Comparison of ENCODE assay signal across 29 mouse cellular contexts in the genomic region with DNA sequence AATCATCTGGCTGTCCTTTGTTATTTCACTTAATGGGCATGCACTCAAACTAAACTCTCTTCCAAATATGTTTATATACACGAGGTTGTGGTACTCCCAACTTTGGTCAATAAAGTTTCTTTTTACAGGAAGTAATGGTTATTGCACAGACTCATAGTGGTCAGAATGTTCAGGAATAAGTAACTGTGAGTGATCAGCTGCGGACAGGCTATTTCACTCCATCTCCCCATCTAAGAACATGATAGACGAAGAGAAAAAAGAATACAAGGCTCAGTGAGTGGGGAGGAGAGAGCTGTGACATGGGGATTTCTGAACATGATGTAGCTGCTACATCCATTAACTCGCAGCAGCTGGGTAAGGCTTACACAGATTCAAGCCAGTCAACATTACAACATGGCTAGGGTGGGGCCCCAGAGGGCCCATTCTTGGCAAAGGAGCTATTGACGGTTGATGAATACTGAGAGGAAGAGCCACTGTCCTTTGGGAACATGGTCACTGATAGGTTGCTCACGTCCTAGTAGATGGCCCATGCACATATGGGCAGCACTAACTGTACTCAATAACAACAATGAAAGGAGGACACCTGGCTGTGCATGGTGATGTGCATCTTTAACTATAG.
DNase-seq lines count a peak whose midpoint lies in the region; ATAC-seq and TF ChIP-seq lines count a peak whose summit lies in the region.
"Had no signal": no experiment of that assay in that cellular context is flagged by ENCODE, and none has a peak within 500 bp of the region (broad histone marks: within the 10 kb centered on the region; RNA-seq: fewer than 3 reads in every experiment).

No protein-coding gene starts in this region.

- no peaks in the 10 kb centered on the region for H3K27me3 ChIP-seq in heart, embryonic 10.5 days (ENCODE audit: insufficient read depth, poor library complexity, severe bottlenecking)
- H3K27me3 ChIP-seq in lung, postnatal 0 days (replicated peaks; ENCODE audit: insufficient read depth, low read length): no peaks in the 10 kb centered on the region
- H3K27me3 ChIP-seq in midbrain, embryonic 11.5 days (ENCODE audit: control insufficient read depth, insufficient read depth, low read length): no peaks in the 10 kb centered on the region
- no peaks in the 10 kb centered on the region for H3K27me3 ChIP-seq in midbrain, embryonic 15.5 days (replicated peaks)
- H3K27me3 ChIP-seq: CH12.LX; embryonic facial prominence, embryonic 13.5 days; embryonic facial prominence, embryonic 15.5 days; forebrain, embryonic 12.5 days had no signal

- H3K9ac ChIP-seq in lung, postnatal 0 days (replicated peaks; ENCODE audit: low read depth): no peak overlapping the region
- no peak overlapping the region for H3K9ac ChIP-seq in midbrain, embryonic 11.5 days (ENCODE audit: low read length)
- H3K9ac ChIP-seq in midbrain, embryonic 15.5 days: no peak overlapping the region
- H3K9ac ChIP-seq: embryonic facial prominence, embryonic 13.5 days; embryonic facial prominence, embryonic 15.5 days; forebrain, embryonic 12.5 days had no signal

- ATAC-seq in lung, postnatal 0 days: peak; percentile 90
- ATAC-seq in midbrain, embryonic 11.5 days (ENCODE audit: low FRiP score): no peak
- ATAC-seq in midbrain, embryonic 15.5 days (replicated peaks): no peak
- ATAC-seq: activated CD4-positive, CD25-positive, alpha-beta regulatory T cell, adult 4 months; CD4-positive, CD25-positive, alpha-beta regulatory T cell, adult 4 months; forebrain, embryonic 14.5 days; forebrain, embryonic 16.5 days; Patski had no signal

- H3K4me3 ChIP-seq in heart, embryonic 10.5 days: no peak overlapping the region
- no peak overlapping the region for H3K4me3 ChIP-seq in lung, postnatal 0 days (ENCODE audit: low read depth, low read length)
- no peak overlapping the region for H3K4me3 ChIP-seq in midbrain, embryonic 11.5 days (ENCODE audit: low read depth, low read length)
- no peak overlapping the region for H3K4me3 ChIP-seq in midbrain, embryonic 15.5 days
- H3K4me3 ChIP-seq: embryonic facial prominence, embryonic 13.5 days; embryonic facial prominence, embryonic 15.5 days; erythroblast, embryonic 14.5 days; forebrain, embryonic 10.5 days; forebrain, embryonic 12.5 days had no signal

- whole genome bisulfite sequencing in heart, embryonic 10.5 days: 83% methylated on average over 6 of the region's 6 CpGs
- WGBS in lung, postnatal 0 days: 63% methylated on average over 6 of the region's 6 CpGs
- 86% methylated on average over 6 of the region's 6 CpGs for WGBS in midbrain, embryonic 11.5 days
- 90% methylated on average over 6 of the region's 6 CpGs for WGBS in midbrain, embryonic 15.5 days

- H3K4me2 ChIP-seq in lung, postnatal 0 days (replicated peaks; ENCODE audit: low read depth, low read length): no peak overlapping the region
- no peak overlapping the region for H3K4me2 ChIP-seq in midbrain, embryonic 11.5 days
- H3K4me2 ChIP-seq in midbrain, embryonic 15.5 days: no peak overlapping the region
- H3K4me2 ChIP-seq: embryonic facial prominence, embryonic 13.5 days; embryonic facial prominence, embryonic 15.5 days; forebrain, embryonic 12.5 days had no signal

- TF ChIP-seq CTCF in lung, postnatal 0 days (IDR thresholded peaks at IDR 0.05): no peak

- DNase-seq in heart, adult 11 months: peak; percentile 86
- DNase-seq in heart, embryonic 10.5 days (ENCODE audit: low spot score): no peak
- peak; percentile 78 for DNase-seq in lung, postnatal 0 days (ENCODE audit: low spot score)
- no peak for DNase-seq in lung, postnatal 14 days
- peak; percentile 62 for DNase-seq in midbrain, embryonic 11.5 days (ENCODE audit: low spot score, missing footprints)
- DNase-seq: adrenal gland, adult 2 months; adrenal gland, postnatal 10 days; adrenal gland, postnatal 25 days; B cell, adult 2 months; cerebellum, adult 11 months; cerebellum, adult 18-20 months; cerebellum, adult 8-10 months; cerebellum, adult 9-11 months; cerebellum, postnatal 14 days; cerebellum, postnatal 36 days; embryo, embryonic 11 days had no signal

- no peaks in the 10 kb centered on the region for H3K4me1 ChIP-seq in heart, embryonic 10.5 days
- H3K4me1 ChIP-seq in lung, postnatal 0 days (ENCODE audit: insufficient read depth, low read depth, low read length): no peaks in the 10 kb centered on the region
- no peaks in the 10 kb centered on the region for H3K4me1 ChIP-seq in midbrain, embryonic 11.5 days (ENCODE audit: control insufficient read depth, insufficient read depth, low read length)
- H3K4me1 ChIP-seq in midbrain, embryonic 15.5 days: no peaks in the 10 kb centered on the region
- H3K4me1 ChIP-seq: embryonic facial prominence, embryonic 13.5 days; embryonic facial prominence, embryonic 15.5 days; forebrain, embryonic 12.5 days had no signal

- no peaks in the 10 kb centered on the region for H3K36me3 ChIP-seq in heart, embryonic 10.5 days
- no peaks in the 10 kb centered on the region for H3K36me3 ChIP-seq in lung, postnatal 0 days (ENCODE audit: insufficient read depth, low read length)
- H3K36me3 ChIP-seq in midbrain, embryonic 11.5 days (ENCODE audit: control insufficient read depth, insufficient read depth, low read length): no peaks in the 10 kb centered on the region
- H3K36me3 ChIP-seq in midbrain, embryonic 15.5 days (replicated peaks): no peaks in the 10 kb centered on the region
- H3K36me3 ChIP-seq: embryonic facial prominence, embryonic 13.5 days; embryonic facial prominence, embryonic 15.5 days; forebrain, embryonic 10.5 days; forebrain, embryonic 12.5 days; G1E had no signal

- no peaks in the 10 kb centered on the region for H3K9me3 ChIP-seq in heart, embryonic 10.5 days
- no peaks in the 10 kb centered on the region for H3K9me3 ChIP-seq in lung, postnatal 0 days (ENCODE audit: low read length)
- no peaks in the 10 kb centered on the region for H3K9me3 ChIP-seq in midbrain, embryonic 11.5 days (ENCODE audit: control insufficient read depth, low read length)
- H3K9me3 ChIP-seq in midbrain, embryonic 15.5 days: no peaks in the 10 kb centered on the region
- H3K9me3 ChIP-seq: embryonic facial prominence, embryonic 13.5 days; embryonic facial prominence, embryonic 15.5 days; forebrain, embryonic 10.5 days; forebrain, embryonic 12.5 days; G1E had no signal

- no peak overlapping the region for H3K27ac ChIP-seq in heart, embryonic 10.5 days
- no peak overlapping the region for H3K27ac ChIP-seq in lung, postnatal 0 days (ENCODE audit: low read length)
- H3K27ac ChIP-seq in midbrain, embryonic 11.5 days (ENCODE audit: low read depth, low read length): no peak overlapping the region
- no peak overlapping the region for H3K27ac ChIP-seq in midbrain, embryonic 15.5 days
- H3K27ac ChIP-seq: embryonic facial prominence, embryonic 13.5 days; embryonic facial prominence, embryonic 15.5 days; forebrain, embryonic 10.5 days; forebrain, embryonic 12.5 days had no signal

- peak; percentile 72 for TF ChIP-seq EP300 in lung, postnatal 0 days (IDR thresholded peaks at IDR 0.05)

Comparison
In these comparisons a context has a peak if more than half of its experiments do, and no peak if none do; other contexts are left out.
1. DNase-seq: peak in heart, adult 11 months (single experiment), lung, postnatal 0 days (single experiment) and midbrain, embryonic 11.5 days (single experiment); none in heart, embryonic 10.5 days (single experiment) and lung, postnatal 14 days (single experiment).